ENCODE assay signal across 8 mouse cellular contexts in genomic region chr16:50430515-50430877, GRCm38 (mm10). TPM values are rescaled to one million over a fixed set of nuclear protein-coding genes. Genes with fewer than 3 reads are reported as not detected.
DNase-seq lines count a peak whose midpoint lies in the region; ATAC-seq and TF ChIP-seq lines count a peak whose summit lies in the region.

No protein-coding gene starts in this region.

- no peak overlapping the region for H3K27ac ChIP-seq in thymus, adult 2 months (ENCODE audit: control insufficient read depth, insufficient read depth, low read length)
- H3K27ac ChIP-seq in hindbrain, embryonic 10.5 days, result peak overlapping the region; percentile 96
- 0 out of 2 replicates have a peak overlapping the region, but pooled peaks have one; percentile 51 for H3K27ac ChIP-seq in midbrain, embryonic 13.5 days

- peak overlapping the region; percentile 85 for H3K4me3 ChIP-seq in erythroblast, embryonic 14.5 days (replicated peaks)
- H3K4me3 ChIP-seq in thymus, adult 2 months (ENCODE audit: control insufficient read depth, insufficient read depth, low read length), result peak overlapping the region; percentile 93; the same call in 1 of the 2 replicates
- H3K4me3 ChIP-seq in hindbrain, embryonic 10.5 days, result peak overlapping the region; percentile 96
- peak overlapping the region; percentile 87 for H3K4me3 ChIP-seq in midbrain, embryonic 13.5 days (replicated peaks)

- no peaks in the 10 kb centered on the region for H3K36me3 ChIP-seq in erythroblast, embryonic 14.5 days (ENCODE audit: control insufficient read depth)
- no peaks in the 10 kb centered on the region for H3K36me3 ChIP-seq in thymus, adult 2 months (ENCODE audit: control insufficient read depth, insufficient read depth, low read length)
- no peaks in the 10 kb centered on the region for H3K36me3 ChIP-seq in hindbrain, embryonic 10.5 days
- no peaks in the 10 kb centered on the region for H3K36me3 ChIP-seq in midbrain, embryonic 13.5 days

- H3K27me3 ChIP-seq in erythroblast, embryonic 14.5 days (ENCODE audit: control insufficient read depth), result peaks cover 11% of the 10 kb centered on the region
- no peaks in the 10 kb centered on the region for H3K27me3 ChIP-seq in thymus, adult 2 months (ENCODE audit: control insufficient read depth, insufficient read depth, low read length)
- H3K27me3 ChIP-seq in hindbrain, embryonic 10.5 days (ENCODE audit: insufficient read depth, poor library complexity, severe bottlenecking), result no peaks in the 10 kb centered on the region
- H3K27me3 ChIP-seq in midbrain, embryonic 13.5 days, result no peaks in the 10 kb centered on the region

- no peaks in the 10 kb centered on the region for H3K9me3 ChIP-seq in erythroblast, embryonic 14.5 days (ENCODE audit: control insufficient read depth, low read length)
- H3K9me3 ChIP-seq in hindbrain, embryonic 10.5 days, result no peaks in the 10 kb centered on the region
- H3K9me3 ChIP-seq in midbrain, embryonic 13.5 days, result no peaks in the 10 kb centered on the region

- ATAC-seq in erythroblast, adult 5-6 weeks (replicated peaks; ENCODE audit: low FRiP score, poor library complexity, severe bottlenecking), result no peak
- no peak for ATAC-seq in midbrain, embryonic 13.5 days

- DNase-seq in thymus, adult 2 months, result no peak
- no peak for DNase-seq in thymus, postnatal 25 days
- no peak for DNase-seq in hindbrain, embryonic 10.5 days (ENCODE audit: low spot score)
- no peak for DNase-seq in cerebellum, adult 18-20 months
- no peak for DNase-seq in urinary bladder, postnatal 10 days (ENCODE audit: low spot score)

- H3K4me2 ChIP-seq in midbrain, embryonic 13.5 days (replicated peaks), result peak overlapping the region; percentile 100

- peaks cover 29% of the 10 kb centered on the region for H3K4me1 ChIP-seq in erythroblast, embryonic 14.5 days (ENCODE audit: control insufficient read depth)
- H3K4me1 ChIP-seq in thymus, adult 2 months (replicated peaks; ENCODE audit: control insufficient read depth, insufficient read depth, low read length), result peaks cover 9% of the 10 kb centered on the region
- H3K4me1 ChIP-seq in hindbrain, embryonic 10.5 days (replicated peaks), result peaks cover 22% of the 10 kb centered on the region
- peaks cover 6% of the 10 kb centered on the region for H3K4me1 ChIP-seq in midbrain, embryonic 13.5 days (replicated peaks)

- no peak for TF ChIP-seq POLR2A in thymus, adult 2 months (IDR thresholded peaks at IDR 0.05; ENCODE audit: control insufficient read depth, extremely low read depth, insufficient read depth, low read length, poor library complexity)

- TF ChIP-seq CTCF in thymus, adult 2 months (IDR thresholded peaks at IDR 0.05; ENCODE audit: borderline replicate concordance, control insufficient read depth, extremely low read depth, insufficient read depth, low read length, poor library complexity), result no peak

- H3K9ac ChIP-seq in midbrain, embryonic 13.5 days (replicated peaks), result peak overlapping the region; percentile 91

- WGBS in thymus, adult 2 months, result under 1% methylated on average over 12 of the region's 12 CpGs
- under 1% methylated on average over 12 of the region's 12 CpGs for WGBS in hindbrain, embryonic 10.5 days
- under 1% methylated on average over 12 of the region's 12 CpGs for WGBS in midbrain, embryonic 13.5 days

RNA-seq across cellular contexts. Expression of gene Bbx, which starts 1.7 kb away (rescaled TPM):
- polyA plus RNA-seq in erythroblast, embryonic 14.5 days (2012), result 0.03 and 0.05 TPM in 2 replicates
- total RNA-seq in erythroblast, adult 5-6 weeks (2015; ENCODE audit: low replicate concordance), result 4.6 and 5.2 TPM in 2 replicates
- total RNA-seq in erythroblast, adult 5-6 weeks (2017; ENCODE audit: low replicate concordance), result 5.3 and 6.1 TPM in 2 replicates
- polyA plus RNA-seq in thymus, adult 2 months (2012; rRNA removed), result 7.2 and 8.2 TPM in 2 replicates
- 30.7 and 42.2 TPM in 2 replicates for polyA plus RNA-seq in hindbrain, embryonic 10.5 days (2016; fragmentation: Nextera tagmentation; extraction: Ambion mirVana)
- polyA plus RNA-seq in midbrain, embryonic 13.5 days (2015; fragmentation: Nextera tagmentation; extraction: Ambion mirVana), result 26.3 and 27.7 TPM in 2 replicates
